Mouse (Mus musculus) brown adipose tissue, adult 24 weeks (tissue): ENCODE data around the gene Plekhf1. TPM values are rescaled to one million over a fixed set of nuclear protein-coding genes. Genes with fewer than 3 reads are reported as not detected.

ENCODE experiments used
- H3K27ac ChIP-seq: fragments of 200-500 bp; replicated peaks from 2 replicates; pipeline ENCODE4 v1.5.1; 2012; ENCODE audit warnings: low read depth, mild to moderate bottlenecking, low read length
- H3K4me1 ChIP-seq: fragments of 200-500 bp; 2 replicates; pipeline ENCODE4 v1.6.1; 2012; ENCODE audit warnings: low read length, mixed read lengths; ENCODE audit not compliant: control insufficient read depth, insufficient read depth, insufficient read length
- H3K4me3 ChIP-seq: fragments of 200-500 bp; 2 replicates; pipeline ENCODE4 v1.5.1; 2012; ENCODE audit warnings: low read depth, mild to moderate bottlenecking, low read length, moderate library complexity; ENCODE audit not compliant: insufficient read depth
- polyA plus RNA-seq: library from polyadenylated mRNA; stranded (reverse); fragments of >200 nt; gene quantifications from 2 replicates; pipeline ENCODE4 v1.2.4, GENCODE M21; 2012; ENCODE audit not compliant: missing spikeins, insufficient read depth, insufficient read length

Plekhf1 gene
- polyA plus RNA-seq, 1 experiment: 1.1 TPM

GRCm38 (mm10) chr7:38184786-38185185, 43.0 kb downstream of the Plekhf1 start:
- H3K27ac ChIP-seq: peak overlapping the region; percentile 97

GRCm38 (mm10) chr7:38184418-38184745, 43.4 kb downstream of the Plekhf1 start:
- peak overlapping the region; percentile 97 for H3K27ac ChIP-seq
- H3K4me1 ChIP-seq: peaks cover 25% of the 10 kb centered on the region
- H3K4me3 ChIP-seq: peak overlapping the region; percentile 86

More at GRCm38 (mm10) chr7:38184786-38185185, 43.0 kb downstream of the Plekhf1 start:
- Histone ChIP-seq H3K4me1 (peaks cover 27% of the 10 kb centered on the region), H3K4me3 (peak overlapping the region; percentile 29)

- Histone ChIP-seq H3K4me3 (peak overlapping the region; percentile 86), H3K4me1 (peaks cover 20% of the 10 kb centered on the region), H3K27ac (peak overlapping the region; percentile 97)
Measured at GRCm38 (mm10) chr7:38183709-38184417, 44.0 kb downstream of the Plekhf1 start.

GRCm38 (mm10) chr7:38182962-38183687, 44.7 kb downstream of the Plekhf1 start, which contains the start of gene 1600014C10Rik:
Gene 1600014C10Rik (plus strand): TSS chr7:38183217.
- H3K4me1 ChIP-seq: peaks cover 13% of the 10 kb centered on the region
- peak within 1 kb of the TSS; percentile 86 for H3K4me3 ChIP-seq
- peak within 1 kb of the TSS; percentile 97 for H3K27ac ChIP-seq

- H3K4me3 ChIP-seq: peak overlapping the region; percentile 86
- peak overlapping the region; percentile 97 for H3K27ac ChIP-seq
- H3K4me1 ChIP-seq: peaks cover 13% of the 10 kb centered on the region
Measured at GRCm38 (mm10) chr7:38182596-38182961, 45.2 kb downstream of the Plekhf1 start.

GRCm38 (mm10) chr7:38181366-38181765, 46.5 kb downstream of the Plekhf1 start:
- no peak overlapping the region for H3K4me3 ChIP-seq
- H3K4me1 ChIP-seq: peaks cover 8% of the 10 kb centered on the region; the same call in 1 of the 2 replicates
- H3K27ac ChIP-seq: no peak overlapping the region

- no peak overlapping the region for H3K4me3 ChIP-seq
- 0 out of 2 replicates have a peak, but pooled peaks cover 2% of the 10 kb centered on the region for H3K4me1 ChIP-seq
- H3K27ac ChIP-seq: no peak overlapping the region
Measured at GRCm38 (mm10) chr7:38179896-38180295, 47.9 kb downstream of the Plekhf1 start.

GRCm38 (mm10) chr7:38176056-38176455, 51.8 kb downstream of the Plekhf1 start:
- no peak overlapping the region for H3K27ac ChIP-seq
- no peak overlapping the region for H3K4me3 ChIP-seq
- H3K4me1 ChIP-seq: no peaks in the 10 kb centered on the region

- no peak overlapping the region for H3K27ac ChIP-seq
- peak overlapping the region; percentile 13; the same call in 1 of the 2 replicates for H3K4me3 ChIP-seq
- no peaks in the 10 kb centered on the region for H3K4me1 ChIP-seq
Measured at GRCm38 (mm10) chr7:38174321-38175148, 53.3 kb downstream of the Plekhf1 start.

- Histone ChIP-seq H3K4me3 (no peak overlapping the region), H3K4me1 (no peaks in the 10 kb centered on the region), H3K27ac (no peak overlapping the region)
Measured at GRCm38 (mm10) chr7:38173871-38174270, 53.9 kb downstream of the Plekhf1 start.

- Histone ChIP-seq H3K4me1 (no peaks in the 10 kb centered on the region), H3K27ac (no peak overlapping the region), H3K4me3 (no peak overlapping the region)
Measured at GRCm38 (mm10) chr7:38167724-38168141, 60.1 kb downstream of the Plekhf1 start.

Other genes starting within 250 kb of the Plekhf1 start
- 21.0 and 21.2 TPM in 2 replicates for gene Uri1, start 204.5 kb downstream of the Plekhf1 start, polyA plus RNA-seq
- gene Ccne1, start 120.5 kb downstream of the Plekhf1 start, polyA plus RNA-seq: 1.3 and 3.4 TPM in 2 replicates
- 56.3 and 63.9 TPM in 2 replicates for gene 1600014C10Rik, start 44.8 kb downstream of the Plekhf1 start, polyA plus RNA-seq
- gene Pop4, start 43.4 kb upstream of the Plekhf1 start, polyA plus RNA-seq: 17.2 and 20.0 TPM in 2 replicates